ENCODE assay signal across 9 mouse cellular contexts in the genomic region with DNA sequence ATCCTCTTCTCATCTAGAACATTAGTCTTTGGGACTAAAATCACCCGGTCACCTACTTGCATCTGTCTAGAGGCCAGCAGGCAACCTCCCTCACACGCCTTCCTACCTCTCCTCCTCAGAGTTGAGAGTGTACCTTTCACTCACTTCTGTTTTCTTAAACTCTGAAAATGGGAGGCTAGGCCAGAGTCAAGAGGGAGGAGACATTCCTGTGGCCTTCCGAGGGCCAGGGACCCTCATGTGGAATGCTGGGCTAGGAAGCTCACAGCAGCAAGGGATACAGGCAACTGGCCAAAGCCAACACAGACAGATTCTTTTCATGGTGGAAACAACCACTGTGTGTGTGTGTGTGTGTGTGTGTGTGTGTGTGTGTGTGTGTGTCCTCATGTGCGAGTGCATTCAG. TPM values are rescaled to one million over a fixed set of nuclear protein-coding genes. Genes with fewer than 3 reads are reported as not detected.
DNase-seq lines count a peak whose midpoint lies in the region; ATAC-seq lines count a peak whose summit lies in the region.
"Had no signal": no experiment of that assay in that cellular context is flagged by ENCODE, and none has a peak within 500 bp of the region (broad histone marks: within the 10 kb centered on the region; RNA-seq: fewer than 3 reads in every experiment).

No protein-coding gene starts in this region.

- peak; percentile 91 for DNase-seq in NIH3T3 (ENCODE audit: low read depth)
- DNase-seq in fibroblast of lung, adult 2 months (ENCODE audit: low read depth): peak; percentile 46
- peak; percentile 86 for DNase-seq in kidney, postnatal 14 days
- peak; percentile 62 for DNase-seq in lung, postnatal 10 days
- no peak for DNase-seq in adrenal gland, postnatal 10 days
- no peak for DNase-seq in layer of hippocampus, postnatal 36 days
- DNase-seq: heart, adult 11 months had no signal

- no peak for ATAC-seq in activated CD4-positive, CD25-positive, alpha-beta regulatory T cell, adult 4 months
- ATAC-seq: intestine, embryonic 15.5 days had no signal

RNA-seq across cellular contexts. Expression of gene Mocs1, which starts 49.2 kb away (rescaled TPM):
- 10 to 100 TPM in 1 of 2 experiments, 1 to 10 TPM in 1; 7.6 to 10.0 TPM for polyA plus RNA-seq in activated CD4-positive, CD25-positive, alpha-beta regulatory T cell, adult 4 months (2017; shearing (Covaris generic))
- 10 to 100 TPM; 44.6 to 51.3 TPM for total RNA-seq in adrenal gland, postnatal 10 days (2021)
- 10 to 100 TPM in 1 of 2 experiments, 1 to 10 TPM in 1; 9.9 to 14.2 TPM for total RNA-seq in layer of hippocampus, postnatal 36 days (2021)

Comparison
In these comparisons a context has a peak if more than half of its experiments do, and no peak if none do; other contexts are left out.
1. DNase-seq: peak in NIH3T3 (single experiment), fibroblast of lung, adult 2 months (single experiment), kidney, postnatal 14 days (single experiment) and lung, postnatal 10 days (single experiment); none in adrenal gland, postnatal 10 days (single experiment) and layer of hippocampus, postnatal 36 days (0 of 2).